Mouse (Mus musculus) urinary bladder, postnatal 14 days (tissue): ENCODE data around the gene Nfkbib.

Experiments
- DNase-seq: peaks from one replicate; pipeline ENCODE4 v3.0.0; 2021; ENCODE audit warnings: low spot score

The Nfkbib gene

DNA sequence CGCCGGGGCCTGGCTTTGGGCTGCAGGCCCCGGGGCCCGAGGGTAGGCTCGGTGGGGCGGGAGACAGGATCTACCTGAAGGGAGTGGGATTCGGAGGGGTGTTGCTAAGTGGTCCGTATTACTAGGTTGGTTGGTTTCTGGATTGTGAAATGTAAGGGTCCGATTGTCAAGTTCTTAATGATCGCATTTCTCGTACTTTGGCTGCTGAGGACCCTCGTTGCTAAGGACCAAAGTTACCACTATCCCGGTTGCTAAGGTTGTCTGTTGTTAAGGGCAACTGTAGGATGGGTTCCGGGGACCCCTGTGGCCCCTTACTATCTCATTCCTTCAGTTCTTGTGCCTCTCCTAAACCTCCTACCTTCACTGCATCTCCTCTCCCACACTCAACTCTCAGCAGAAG is 402 bp downstream of the Nfkbib start:
- no peak for DNase-seq

GRCm38 (mm10) chr7:28766173-28766879 is 986 bp downstream of the Nfkbib start, which contains the start of gene Sirt2:
Sirt2 (plus strand) TSS chr7:28766735.
- peak; percentile 97 for DNase-seq

DNA sequence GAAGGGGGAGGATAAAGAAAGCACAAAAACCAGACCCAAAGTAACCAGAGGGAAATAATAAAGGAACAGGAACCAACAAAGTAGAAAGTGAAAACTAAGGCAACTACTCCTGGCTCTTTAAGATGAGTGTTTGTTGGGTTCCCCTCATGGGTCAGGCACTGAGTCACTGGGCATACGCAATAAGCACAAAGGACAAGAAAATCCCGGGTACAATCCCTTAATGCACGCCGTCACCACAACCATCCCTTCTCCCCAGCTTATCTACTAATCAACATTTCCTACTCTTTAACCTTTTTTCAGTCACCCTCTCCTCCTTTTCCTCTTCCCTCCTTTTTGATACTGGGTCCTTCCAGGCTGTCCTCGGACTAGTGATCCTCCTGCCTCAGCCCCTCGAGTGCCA is 2.1 kb downstream of the Nfkbib start:
- no peak for DNase-seq

DNA sequence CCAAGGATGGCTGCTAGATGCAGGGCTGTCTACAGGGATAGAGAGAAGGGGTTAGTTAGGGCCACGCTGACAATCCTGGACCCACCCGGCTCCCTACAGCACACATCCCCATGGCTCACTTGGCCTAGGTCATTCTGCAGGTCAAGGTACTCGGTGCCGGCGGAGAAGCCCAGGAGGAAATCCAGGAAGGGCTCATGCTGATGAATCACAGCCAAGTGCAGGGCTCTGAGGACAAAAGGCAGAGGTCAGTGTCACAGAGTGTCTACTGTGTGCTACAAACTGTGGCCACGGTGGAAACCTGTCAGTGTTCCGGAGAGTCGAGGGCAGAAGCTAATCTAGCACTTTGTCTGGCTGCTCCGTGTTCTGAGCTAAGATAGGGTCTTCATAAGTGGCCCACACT is 5.4 kb downstream of the Nfkbib start:
- DNase-seq: no peak

DNA sequence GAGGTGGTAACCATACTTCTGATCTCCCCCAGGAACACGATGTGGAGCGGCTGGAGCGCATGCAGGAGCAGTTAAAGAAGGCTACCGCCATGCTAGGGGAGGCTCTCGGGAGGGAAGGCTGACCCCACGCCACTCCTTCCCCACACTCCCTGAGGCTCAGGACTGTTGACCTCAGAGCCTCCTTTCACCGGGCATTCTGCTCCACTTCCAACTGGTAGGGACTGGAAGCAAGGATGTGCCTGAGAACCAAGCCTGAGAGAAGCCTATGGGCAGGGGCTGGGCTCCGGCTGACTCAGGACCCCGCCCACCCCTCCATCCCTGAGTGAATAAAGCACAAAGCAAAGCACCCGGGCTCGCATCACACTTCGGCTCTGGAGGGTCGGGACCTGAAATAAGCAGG is 8.7 kb downstream of the Nfkbib start:
- no peak for DNase-seq

- no peak for DNase-seq
These were observed 11.2 kb downstream of the Nfkbib start, which contains the start of gene Ccer2 for GRCm38 (mm10) chr7:28756079-28756478. Ccer2 (plus strand) TSS chr7:28756174.

DNA sequence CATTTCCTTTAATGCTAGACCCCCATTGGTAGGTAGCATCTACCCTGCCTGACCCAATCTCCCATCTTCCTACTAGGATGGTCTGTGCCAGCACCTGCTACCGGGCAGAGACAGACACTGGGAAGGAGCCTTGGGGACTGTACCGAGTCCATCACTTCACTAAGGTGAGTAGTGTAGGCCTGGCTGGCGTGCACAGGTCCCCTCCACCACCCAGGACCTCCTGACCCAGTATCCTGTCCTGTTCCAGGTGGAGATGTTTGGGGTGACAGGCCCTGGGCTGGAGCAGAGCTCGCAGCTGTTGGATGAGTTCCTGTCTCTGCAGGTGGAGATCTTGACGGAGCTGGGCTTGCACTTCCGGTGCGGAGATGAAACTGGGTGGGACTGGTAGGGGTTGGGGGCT is 17.4 kb downstream of the Nfkbib start:
- DNase-seq: no peak

- DNase-seq: peak; percentile 93
These were observed 25.4 kb downstream of the Nfkbib start, which contains the start of the genes Mrps12 and Sars2 for GRCm38 (mm10) chr7:28741709-28742438. Mrps12 (minus strand) TSS chr7:28741820. Sars2 (plus strand) TSS chr7:28741992.

GRCm38 (mm10) chr7:28741368-28741708 is 26.0 kb downstream of the Nfkbib start:
- no peak for DNase-seq

GRCm38 (mm10) chr7:28740949-28741348 is 26.4 kb downstream of the Nfkbib start:
- DNase-seq: no peak

- DNase-seq: no peak
These were observed 27.5 kb downstream of the Nfkbib start for GRCm38 (mm10) chr7:28739829-28740228.

GRCm38 (mm10) chr7:28735701-28736100 is 31.6 kb downstream of the Nfkbib start:
- DNase-seq: no peak

GRCm38 (mm10) chr7:28733211-28733610 is 34.1 kb downstream of the Nfkbib start:
- no peak for DNase-seq

DNA sequence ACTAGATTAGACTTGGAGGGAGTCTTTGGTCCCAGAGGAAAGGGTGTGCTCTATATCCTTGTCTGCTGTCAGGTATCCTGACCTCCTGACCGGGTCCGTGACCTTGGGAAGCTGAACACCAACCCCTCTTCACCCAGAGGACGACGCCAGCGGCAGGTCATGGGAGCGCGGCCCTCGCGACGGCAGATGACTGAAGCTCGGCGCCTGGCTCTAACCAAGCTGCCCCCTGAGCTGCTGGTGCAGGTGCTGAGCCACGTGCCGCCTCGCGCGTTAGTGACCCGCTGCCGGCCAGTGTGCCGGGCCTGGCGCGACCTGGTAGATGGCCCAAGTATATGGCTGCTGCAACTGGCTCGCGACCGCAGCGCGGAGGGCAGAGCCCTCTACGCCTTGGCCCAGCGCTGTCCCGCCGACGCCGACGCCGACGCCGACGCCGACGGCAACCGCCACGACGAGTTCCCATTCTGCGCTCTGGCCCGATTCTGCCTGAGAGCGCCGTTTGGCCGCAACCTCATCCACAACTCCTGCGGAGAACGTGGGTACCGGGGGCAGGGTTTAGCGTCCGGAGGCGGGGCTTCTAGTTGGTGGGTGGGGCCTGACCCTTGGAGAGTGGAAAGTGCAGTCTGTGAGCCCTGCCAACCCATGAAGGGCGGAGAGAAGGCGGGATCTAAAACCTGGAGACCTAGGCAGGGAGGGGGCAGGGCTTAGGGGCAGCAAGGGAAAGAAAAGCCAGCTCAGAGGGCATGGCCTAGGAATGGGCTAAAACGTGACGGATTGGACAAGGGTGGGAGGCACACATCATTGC is 34.8 kb downstream of the Nfkbib start:
- DNase-seq: peak; percentile 82

GRCm38 (mm10) chr7:28727649-28728340 is 39.5 kb downstream of the Nfkbib start:
- DNase-seq: no peak

GRCm38 (mm10) chr7:28726600-28726999 is 40.7 kb downstream of the Nfkbib start:
- DNase-seq: peak; percentile 82

GRCm38 (mm10) chr7:28724613-28725012 is 42.7 kb downstream of the Nfkbib start:
- no peak for DNase-seq

- DNase-seq: no peak
These were observed 45.2 kb downstream of the Nfkbib start for GRCm38 (mm10) chr7:28722079-28722478.

DNA sequence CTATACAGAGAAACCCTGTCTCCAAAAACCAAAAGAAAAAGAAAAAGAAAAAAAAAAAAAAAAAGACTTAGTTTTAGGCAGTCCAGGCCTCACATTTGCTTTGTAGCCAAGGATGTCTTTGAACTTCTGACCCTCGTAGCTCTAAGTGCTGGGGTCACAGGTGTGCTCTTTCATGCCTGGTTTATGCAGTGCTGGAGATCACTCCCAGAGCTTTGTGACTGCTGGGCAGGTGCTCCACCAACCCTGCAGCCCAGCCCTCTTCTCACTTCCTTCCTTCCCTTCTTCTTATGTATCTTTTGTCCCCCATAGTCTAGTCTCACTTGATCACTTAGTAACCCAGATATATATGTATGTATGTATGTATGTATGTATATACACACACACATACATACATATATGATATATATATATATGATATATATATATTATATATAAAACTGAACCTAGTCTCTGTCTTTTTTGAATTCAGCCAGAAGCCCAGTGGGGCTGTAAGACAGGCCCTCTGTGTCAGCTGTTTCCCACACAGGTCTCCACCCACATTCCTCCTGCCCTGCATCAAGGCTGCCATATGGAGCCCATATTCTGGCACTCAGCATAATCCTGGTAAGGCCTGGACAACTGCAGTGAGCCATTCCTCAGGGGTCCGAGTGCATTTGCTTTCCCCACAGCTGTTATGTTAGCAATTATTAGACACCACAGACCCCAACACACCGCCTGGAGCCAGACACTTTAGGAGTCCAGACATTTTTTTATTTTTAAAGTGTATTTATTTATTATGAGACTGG is 46.4 kb downstream of the Nfkbib start:
- DNase-seq: no peak

DNA sequence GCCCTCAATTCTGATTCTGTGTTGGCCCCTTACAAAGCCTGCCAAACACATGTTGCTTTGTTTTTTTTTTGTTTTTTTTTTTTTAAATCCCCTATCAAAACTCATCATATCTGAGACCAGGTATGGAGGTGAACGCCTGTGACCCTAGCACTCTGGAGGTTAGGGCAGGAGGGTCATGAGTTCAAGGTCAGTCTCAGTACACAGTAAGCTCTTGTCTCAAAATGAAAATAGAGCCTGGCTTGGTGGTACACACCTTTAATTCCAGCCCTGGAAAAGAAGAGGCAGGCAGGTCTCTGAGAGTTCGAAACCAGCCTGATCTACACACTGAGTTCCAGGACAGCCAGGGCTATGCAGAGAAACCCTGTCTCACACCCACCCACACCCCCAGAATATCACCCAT is 47.7 kb downstream of the Nfkbib start:
- DNase-seq: no peak

- no peak for DNase-seq
These were observed 48.2 kb downstream of the Nfkbib start for GRCm38 (mm10) chr7:28719159-28719558.
